Mouse (Mus musculus) ES-Bruce4 (cell line): ENCODE measurements around the gene Aloxe3.

Experiments used
- CTCF ChIP-seq: IDR thresholded peaks from one replicate; pipeline ENCODE4 v1.8.1; 2011; ENCODE audit warnings: low read depth, low read length
- EP300 ChIP-seq: IDR thresholded peaks from 2 replicates; pipeline ENCODE4 v1.6.1; 2011; ENCODE audit warnings: low read depth, low read length; ENCODE audit not compliant: insufficient read depth
- POLR2A ChIP-seq: IDR thresholded peaks from one replicate; pipeline ENCODE4 v1.8.1; 2011; ENCODE audit warnings: low read length; ENCODE audit not compliant: insufficient read depth

- no peak for TF ChIP-seq POLR2A
- TF ChIP-seq CTCF, result no peak
- TF ChIP-seq EP300, result no peak
Measured at GRCm38 (mm10) chr11:69109032-69109900, 16.4 kb upstream of the Aloxe3 start.
